Comparison of ENCODE assay signal across 28 mouse cellular contexts in the genomic region with DNA sequence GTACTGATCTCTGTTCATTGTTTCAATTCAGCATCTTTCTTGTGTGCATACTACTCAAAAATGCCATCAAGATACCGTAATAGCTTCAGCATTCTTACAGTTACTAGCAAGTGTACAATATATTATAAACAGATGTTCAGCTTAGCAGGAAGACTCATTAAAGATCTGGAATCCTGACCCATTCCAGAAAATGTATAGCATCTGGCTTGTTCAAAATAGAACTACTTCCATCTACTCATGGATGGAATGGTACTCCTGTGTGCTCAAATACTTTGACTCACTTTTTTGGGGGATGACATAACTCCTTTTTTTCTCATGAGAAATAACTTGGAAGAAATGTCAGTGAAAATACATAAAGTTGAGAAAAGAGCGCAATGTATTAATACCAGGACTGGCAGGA.
"Had no signal": no experiment of that assay in that cellular context is flagged by ENCODE, and none has a peak within 500 bp of the region (broad histone marks: within the 10 kb centered on the region; RNA-seq: fewer than 3 reads in every experiment).

No protein-coding gene starts in this region.

- H3K4me2 ChIP-seq: heart, embryonic 12.5 days; hindbrain, embryonic 13.5 days; hindbrain, embryonic 15.5 days; kidney, embryonic 15.5 days; liver, embryonic 11.5 days; liver, embryonic 13.5 days; liver, embryonic 15.5 days had no signal

- H3K4me3 ChIP-seq: gastrocnemius, adult 2 months; heart, embryonic 10.5 days; heart, embryonic 12.5 days; hindbrain, embryonic 10.5 days; hindbrain, embryonic 13.5 days; hindbrain, embryonic 15.5 days; kidney, embryonic 15.5 days; liver, embryonic 13.5 days; liver, embryonic 15.5 days had no signal

- H3K9me3 ChIP-seq: heart, embryonic 10.5 days; heart, embryonic 12.5 days; hindbrain, embryonic 10.5 days; hindbrain, embryonic 13.5 days; hindbrain, embryonic 15.5 days; kidney, embryonic 15.5 days; liver, embryonic 13.5 days; liver, embryonic 15.5 days had no signal

- H3K27ac ChIP-seq: gastrocnemius, adult 2 months; heart, embryonic 10.5 days; hindbrain, embryonic 10.5 days; hindbrain, embryonic 13.5 days; hindbrain, embryonic 15.5 days; hindbrain, postnatal 0 days; kidney, embryonic 15.5 days; kidney, postnatal 0 days; liver, embryonic 13.5 days; liver, embryonic 15.5 days had no signal

- ATAC-seq: hindbrain, postnatal 0 days; intestine, embryonic 16.5 days; liver, postnatal 0 days had no signal

- DNase-seq: gastrocnemius, adult 2 months; gastrocnemius, postnatal 10 days; gastrocnemius, postnatal 25 days; heart, adult 18-20 months; heart, postnatal 10 days; heart, postnatal 4 days; kidney, adult 11 months; kidney, adult 2 months; kidney, adult 9 months; kidney, postnatal 14 days; kidney, postnatal 36 days; layer of hippocampus, adult 9-11 months; layer of hippocampus, postnatal 36 days; left cerebral cortex, postnatal 4 days; liver; liver, embryonic 13.5 days; liver, postnatal 0 days had no signal

- H3K9ac ChIP-seq: heart, embryonic 12.5 days; hindbrain, embryonic 13.5 days; hindbrain, embryonic 15.5 days; kidney, embryonic 15.5 days; liver, embryonic 13.5 days; liver, embryonic 15.5 days; liver, postnatal 0 days had no signal

- H3K36me3 ChIP-seq: heart, embryonic 10.5 days; heart, embryonic 12.5 days; hindbrain, embryonic 10.5 days; hindbrain, embryonic 13.5 days; hindbrain, embryonic 15.5 days; kidney, embryonic 15.5 days; liver, embryonic 13.5 days; liver, embryonic 15.5 days had no signal

- H3K4me1 ChIP-seq: heart, embryonic 10.5 days; heart, embryonic 12.5 days; hindbrain, embryonic 10.5 days; hindbrain, embryonic 13.5 days; hindbrain, embryonic 15.5 days; kidney, embryonic 15.5 days; liver, embryonic 13.5 days; liver, embryonic 15.5 days had no signal

- H3K27me3 ChIP-seq: heart, embryonic 12.5 days; hindbrain, embryonic 13.5 days; hindbrain, embryonic 15.5 days; kidney, embryonic 15.5 days; liver, embryonic 13.5 days; liver, embryonic 15.5 days had no signal
